Mouse (Mus musculus) left cerebral cortex, postnatal 25 days (tissue): Measurements from ENCODE around the gene Usp54. TPM values are rescaled to one million over a fixed set of nuclear protein-coding genes. Genes with fewer than 3 reads are reported as not detected.

Source experiments
- DNase-seq, 2 experiments: peaks; one replicate each; pipeline ENCODE4 v3.0.0; 2022; ENCODE audit warnings: low spot score in 2 of 2, mixed read lengths in 1 of 2
- intact Hi-C: fragments of 180-260 bp; cut with DNase I; formaldehyde crosslinking; loops from one replicate; pipeline ENCODE4 v1.15.1; 2025
- total RNA-seq, 2 experiments: library from RNA; stranded (reverse); gene quantifications; 2 replicates each; pipeline ENCODE4 v1.2.3; 2021

Usp54 gene
- total RNA-seq = 10 to 100 TPM; 38.5 to 46.7 TPM

DNA sequence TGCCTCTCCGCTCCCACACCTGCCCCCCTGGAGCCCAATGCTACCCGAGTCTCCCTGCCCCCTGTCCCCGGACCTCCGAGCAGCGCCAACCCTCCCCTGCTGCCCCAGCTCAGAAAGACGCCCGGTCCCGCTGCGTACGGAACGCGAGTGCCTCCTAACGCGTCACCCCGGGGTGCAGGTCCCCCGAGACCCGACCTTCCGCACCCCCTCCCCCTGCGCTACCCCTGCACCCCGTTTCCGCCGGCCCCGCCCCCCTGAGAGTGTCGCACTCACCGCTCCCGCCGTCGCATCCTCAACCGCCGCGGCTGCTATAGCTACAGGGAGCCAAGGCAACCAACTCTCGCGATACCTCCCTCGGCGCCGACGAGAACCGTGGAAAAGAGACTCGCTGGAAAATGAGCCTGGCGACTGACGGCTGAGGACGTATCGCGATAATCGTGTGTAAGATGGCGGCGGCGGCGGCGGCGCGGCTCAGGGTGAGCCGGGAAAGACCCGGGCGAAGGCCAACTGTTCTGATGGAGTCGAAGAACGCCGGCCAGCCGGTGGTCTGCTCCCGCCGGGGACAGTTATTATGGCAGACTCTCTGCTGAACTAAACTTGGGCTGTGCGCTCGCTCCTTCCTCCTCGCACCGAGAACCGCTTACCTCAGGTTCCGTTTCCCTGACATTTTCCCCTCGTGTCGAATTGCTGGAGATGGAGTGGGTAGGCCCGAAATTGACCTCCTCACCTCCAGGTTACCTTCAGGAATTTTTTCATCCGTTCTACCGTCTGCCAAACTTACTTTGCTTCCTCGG is at the start of gene Usp54:
Gene Usp54, minus strand, starts transcription at position 420 of the 794 bp plus-strand sequence.
- DNase-seq = peak; percentile 97 to 99
- intact Hi-C loops = loop anchor here (1.0 kb wide), 1 partner anchor 33 kb away; the partner anchor contains the start of gene Sec24c

- no peak for DNase-seq
- intact Hi-C loops = no loop called here
Measured at GRCm38 (mm10) chr14:20689009-20689408, 48.1 kb upstream of the Usp54 start.

- DNase-seq = peak in 1 of 2 experiments; percentile 78
- intact Hi-C loops = no loop called here
Measured at GRCm38 (mm10) chr14:20686576-20686975, 45.7 kb upstream of the Usp54 start.

GRCm38 (mm10) chr14:20682498-20682897 is 41.6 kb upstream of the Usp54 start:
- intact Hi-C loops = no loop called here
- DNase-seq = no peak

DNA sequence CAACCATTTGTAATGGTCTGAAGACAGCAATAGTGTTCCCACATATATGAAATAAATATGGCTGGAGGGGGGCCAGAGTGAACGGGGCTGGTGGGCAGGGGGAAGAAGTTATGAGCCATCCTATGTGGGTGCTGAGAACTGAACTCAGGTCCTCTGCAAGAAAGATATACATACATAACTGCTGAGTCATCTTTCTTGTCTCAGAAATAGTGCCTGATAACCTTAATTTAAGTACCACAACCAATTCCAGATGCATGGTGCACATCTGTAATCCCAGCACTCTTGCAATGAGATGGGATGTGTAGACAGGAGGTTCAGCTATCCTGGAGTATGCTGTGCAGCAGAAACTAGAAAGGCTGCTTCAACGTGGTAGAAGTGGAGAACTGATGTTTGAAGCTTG is 40.9 kb upstream of the Usp54 start:
- intact Hi-C loops = no loop called here
- DNase-seq = no peak

DNA sequence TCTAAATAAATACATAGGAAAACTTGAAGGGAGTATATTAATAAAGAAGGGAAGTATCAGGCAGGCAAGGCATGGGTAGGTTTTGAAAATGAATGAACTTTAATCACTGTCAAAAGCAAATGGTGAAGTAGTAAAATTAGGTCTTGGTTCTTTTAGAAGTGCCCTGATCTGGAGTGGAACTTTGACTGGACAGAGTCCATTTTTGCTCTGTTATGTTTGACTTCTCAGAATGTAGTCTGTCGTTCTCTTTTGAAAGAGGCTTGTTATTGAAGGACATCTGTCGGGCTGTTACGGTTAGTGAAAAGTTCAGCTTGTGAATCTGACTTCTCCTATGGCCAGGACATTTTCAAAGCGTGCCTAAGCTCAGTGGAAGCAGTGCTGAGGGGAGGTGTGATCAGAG is 37.0 kb upstream of the Usp54 start:
- intact Hi-C loops = no loop called here
- DNase-seq = no peak

- DNase-seq = peak; percentile 95 to 98
- intact Hi-C loops = loop anchor here (1.0 kb wide), 1 partner anchor 33 kb away; the partner anchor contains the start of gene Usp54
Measured at GRCm38 (mm10) chr14:20674064-20674833, 33.4 kb upstream of the Usp54 start, which contains the start of gene Sec24c. Gene Sec24c (plus strand): TSS chr14:20674308.

GRCm38 (mm10) chr14:20673735-20674063 is 32.8 kb upstream of the Usp54 start:
- intact Hi-C loops = loop anchor here (1.0 kb wide), 1 partner anchor 32 kb away; the partner anchor contains the start of gene Usp54
- no peak for DNase-seq

- DNase-seq = peak in 1 of 2 experiments; percentile 23
- intact Hi-C loops = no loop called here
Measured at GRCm38 (mm10) chr14:20672990-20673389, 32.1 kb upstream of the Usp54 start.

- no peak for DNase-seq
- intact Hi-C loops = no loop called here
Measured at GRCm38 (mm10) chr14:20668154-20668810, 27.4 kb upstream of the Usp54 start, which contains the start of gene Synpo2l. Gene Synpo2l (minus strand): TSS chr14:20668354.

- DNase-seq = no peak
- intact Hi-C loops = no loop called here
Measured at GRCm38 (mm10) chr14:20667469-20667868, 26.6 kb upstream of the Usp54 start.

DNA sequence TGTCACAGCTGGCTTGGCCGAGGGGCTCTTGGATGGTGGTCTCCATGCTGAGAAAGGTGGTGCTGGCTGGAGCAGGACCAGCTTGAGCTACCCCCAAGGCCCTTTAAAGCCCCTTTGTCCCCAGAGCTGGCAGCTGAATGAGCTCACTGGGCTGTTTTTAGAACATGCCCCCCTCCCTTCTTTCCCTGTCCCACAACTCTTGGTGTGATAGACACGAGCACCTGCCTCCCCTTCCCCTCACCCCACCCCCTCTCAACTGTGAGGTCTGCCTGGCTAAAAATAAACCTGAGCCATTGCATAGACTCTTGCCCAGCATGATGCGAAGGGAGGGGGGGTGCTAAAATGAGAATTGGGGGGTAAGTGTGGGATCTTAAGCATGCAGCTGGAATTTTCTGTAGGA is 23.6 kb upstream of the Usp54 start:
- intact Hi-C loops = no loop called here
- DNase-seq = no peak

DNA sequence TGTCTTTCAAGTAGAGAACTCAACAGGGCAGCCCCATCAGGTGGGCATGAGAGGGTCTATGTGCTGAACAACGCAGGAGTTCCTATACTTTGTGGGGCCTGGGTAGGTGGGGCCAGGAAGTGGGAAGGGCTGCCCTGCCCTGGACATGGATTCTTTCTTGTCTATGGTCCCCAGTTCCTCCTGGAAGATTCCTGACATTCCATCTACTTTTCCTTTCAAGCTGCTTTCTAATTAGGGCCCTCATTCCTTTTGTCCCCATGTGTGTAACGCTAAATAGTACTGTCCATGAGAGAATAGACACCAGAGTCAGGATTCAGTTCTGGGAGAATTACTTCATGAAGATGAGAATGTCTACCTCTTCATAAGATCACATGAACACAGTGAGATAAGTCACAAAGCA is 22.7 kb upstream of the Usp54 start:
- DNase-seq = no peak
- intact Hi-C loops = no loop called here

DNA sequence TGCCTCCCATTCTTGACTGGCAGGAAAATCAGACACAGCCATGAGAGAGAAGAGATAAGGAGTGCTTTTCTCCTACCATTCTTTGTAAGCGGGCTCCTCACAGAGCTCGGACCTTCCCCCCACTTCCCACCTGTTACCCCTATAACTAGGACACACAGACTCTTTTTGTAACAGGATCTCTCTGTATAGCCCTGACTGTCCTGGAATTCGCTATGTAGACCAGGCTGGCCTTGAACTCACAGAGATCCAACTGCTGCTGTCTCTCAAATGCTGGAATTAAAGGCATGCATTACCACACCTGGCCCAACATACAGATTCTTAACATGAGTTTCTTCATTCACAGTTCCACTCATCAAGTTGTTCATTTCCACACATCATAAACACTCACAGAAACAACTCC is 21.9 kb upstream of the Usp54 start:
- DNase-seq = no peak
- intact Hi-C loops = no loop called here

DNA sequence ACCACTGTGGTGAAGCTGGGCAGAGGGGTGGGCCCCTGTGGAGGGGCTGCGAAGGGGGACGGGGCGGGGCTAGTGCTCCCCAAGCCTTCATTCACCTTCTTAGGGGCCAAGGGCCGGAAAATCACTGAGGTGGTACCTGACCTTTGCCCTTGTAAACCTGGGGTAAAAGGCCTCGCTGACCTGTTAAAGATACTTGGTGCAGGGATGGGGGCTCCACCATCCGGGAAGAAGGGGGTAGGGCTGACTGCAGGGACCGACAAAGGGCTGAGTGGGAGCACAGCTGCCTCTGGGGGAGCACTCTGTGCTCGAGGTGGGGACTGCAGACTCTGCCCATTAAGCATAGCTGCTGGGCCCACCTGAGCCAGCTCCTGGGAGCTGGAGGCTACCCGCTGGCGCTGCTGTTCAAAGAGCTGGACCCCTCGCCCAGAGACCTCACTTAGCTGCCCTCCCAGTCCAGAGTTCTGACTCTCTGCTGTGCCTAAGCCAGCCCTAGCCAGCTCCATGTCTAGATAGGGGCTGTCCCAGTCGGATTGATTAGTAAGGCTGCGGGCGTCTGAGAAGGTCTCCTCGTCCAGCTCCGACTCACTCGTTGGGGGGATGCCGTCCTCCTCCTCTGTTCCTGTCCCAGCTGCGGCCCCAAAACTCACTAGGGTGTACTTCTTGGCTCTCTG is 20.9 kb upstream of the Usp54 start:
- DNase-seq = peak; percentile 12 to 16
- intact Hi-C loops = loop anchor here (1.0 to 2.0 kb wide), 2 partner anchors 85 to 261 kb away; no protein-coding TSS in a partner anchor

DNA sequence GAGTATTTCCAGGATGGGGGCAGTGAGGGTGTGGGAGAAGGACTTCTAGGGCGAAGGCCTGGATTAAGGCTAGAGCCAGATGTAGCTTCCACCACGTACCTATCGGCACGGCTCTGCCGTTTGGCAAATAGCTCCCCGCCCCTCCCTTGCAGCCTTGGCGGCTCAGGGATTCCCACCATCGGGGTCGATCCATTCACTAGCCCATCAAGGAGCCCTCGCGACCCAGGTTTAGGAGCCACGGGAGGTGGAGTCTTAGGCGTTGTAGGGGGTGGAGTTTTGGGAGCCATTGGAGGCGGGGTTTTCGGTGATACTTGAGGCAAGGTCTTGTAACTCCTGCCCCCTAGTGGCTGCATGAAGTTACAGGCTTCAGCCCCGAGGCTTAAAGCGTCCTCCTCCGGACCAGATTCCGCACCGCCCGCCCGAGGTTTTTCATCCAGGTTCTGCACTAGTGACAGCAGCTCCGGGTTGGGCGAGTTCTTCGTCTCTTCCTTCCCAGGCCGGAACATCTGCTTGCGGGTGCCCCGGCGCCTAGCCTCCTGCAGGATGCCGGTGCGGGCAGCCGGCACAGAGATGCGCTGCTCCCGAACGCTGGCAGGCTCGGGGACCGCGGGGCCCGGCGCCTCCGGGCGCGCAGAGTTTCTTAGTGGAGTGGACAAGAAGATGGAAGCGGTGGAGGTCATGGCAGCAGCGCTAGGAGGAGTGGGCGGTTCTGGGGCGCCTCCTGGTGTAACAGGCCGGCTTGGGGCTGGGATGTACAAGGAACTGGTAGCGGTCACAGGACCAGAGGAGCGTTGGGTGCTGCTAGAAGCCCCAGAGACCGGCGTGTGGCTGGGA is 20.2 kb upstream of the Usp54 start:
- intact Hi-C loops = loop anchor here (1.0 to 2.0 kb wide), 2 partner anchors 85 to 260 kb away; no protein-coding TSS in a partner anchor
- peak; percentile 96 to 97 for DNase-seq

- intact Hi-C loops = loop anchor here (2.0 kb wide), 1 partner anchor 259 kb away; no protein-coding TSS in a partner anchor
- no peak for DNase-seq
Measured at GRCm38 (mm10) chr14:20659687-20660086, 18.8 kb upstream of the Usp54 start.

- no peak for DNase-seq
- intact Hi-C loops = no loop called here
Measured at GRCm38 (mm10) chr14:20658902-20659301, 18.0 kb upstream of the Usp54 start.
